Mouse (Mus musculus) heart, postnatal 0 days (tissue): Measurements from ENCODE around the gene Zfp983.

Experiments
- CTCF ChIP-seq: IDR thresholded peaks from 2 replicates; pipeline ENCODE4 v1.5.1; 2016; ENCODE audit warnings: antibody characterized with exemption, control low read depth, low read depth
- EP300 ChIP-seq: IDR thresholded peaks from 2 replicates; pipeline ENCODE4 v1.6.1; 2016; ENCODE audit warnings: antibody characterized with exemption, low read depth

GRCm38 (mm10) chr17:21679273-21680018 is 29.0 kb downstream of the Zfp983 start:
- TF ChIP-seq CTCF (peak; percentile 53), EP300 (no peak)
